ENCODE assay signal across 31 mouse cellular contexts in the genomic region with DNA sequence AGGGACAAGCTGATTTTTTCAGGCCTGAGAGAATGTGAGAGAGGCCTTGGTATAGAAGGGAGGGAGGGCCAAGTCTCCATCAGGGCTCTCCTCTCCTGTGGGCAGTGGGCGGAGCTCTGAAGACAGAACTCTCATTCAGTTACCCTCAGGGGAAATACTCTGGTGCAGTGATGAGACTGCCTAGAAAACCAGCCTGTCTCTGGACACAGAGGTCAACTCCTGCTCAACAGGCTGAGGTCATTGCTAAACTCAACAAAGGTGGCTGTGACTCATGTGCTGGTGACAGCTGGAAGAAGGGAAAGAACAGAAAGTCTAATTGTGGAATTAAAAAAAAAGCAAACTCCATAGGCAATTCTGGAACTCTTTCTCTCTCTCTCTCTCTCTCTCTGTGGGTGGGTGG.
A peak's percentile ranks its signal among the peaks of the same experiment; 100 is the strongest.
DNase-seq lines count a peak whose midpoint lies in the region; ATAC-seq lines count a peak whose summit lies in the region.
"Had no signal": no experiment of that assay in that cellular context is flagged by ENCODE, and none has a peak within 500 bp of the region (broad histone marks: within the 10 kb centered on the region; RNA-seq: fewer than 3 reads in every experiment).

No protein-coding gene starts in this region.

- 92% methylated on average over 1 of the region's 1 CpGs for WGBS in hindbrain, embryonic 11.5 days
- WGBS in hindbrain, embryonic 14.5 days = 71% methylated on average over 1 of the region's 1 CpGs

- no peak overlapping the region for H3K4me2 ChIP-seq in hindbrain, embryonic 11.5 days (replicated peaks; ENCODE audit: low read depth, low read length)
- no peak overlapping the region for H3K4me2 ChIP-seq in hindbrain, embryonic 14.5 days (replicated peaks)
- H3K4me2 ChIP-seq: forebrain, embryonic 15.5 days; heart, embryonic 11.5 days; hindbrain, embryonic 15.5 days; limb, embryonic 15.5 days; liver, embryonic 13.5 days; neural tube, embryonic 13.5 days had no signal

- 0 out of 2 replicates have a peak, but pooled peaks have one; percentile 30 for ATAC-seq in hindbrain, embryonic 11.5 days (ENCODE audit: low FRiP score)
- no peak; the same call in 1 of the 2 replicates for ATAC-seq in hindbrain, embryonic 14.5 days (ENCODE audit: low FRiP score)
- no peak for ATAC-seq in CD4-positive, CD25-positive, alpha-beta regulatory T cell, adult 4 months
- ATAC-seq: forebrain, embryonic 15.5 days; lung, postnatal 0 days had no signal

- H3K4me1 ChIP-seq in hindbrain, embryonic 11.5 days (replicated peaks; ENCODE audit: control insufficient read depth, insufficient read depth, low read length) = no peaks in the 10 kb centered on the region
- H3K4me1 ChIP-seq in hindbrain, embryonic 14.5 days (replicated peaks; ENCODE audit: control insufficient read depth, insufficient read depth, low read length) = no peaks in the 10 kb centered on the region
- H3K4me1 ChIP-seq: forebrain, embryonic 15.5 days; hindbrain, embryonic 15.5 days; limb, embryonic 10.5 days; limb, embryonic 15.5 days; liver, embryonic 13.5 days; neural tube, embryonic 13.5 days had no signal

- no peaks in the 10 kb centered on the region for H3K9me3 ChIP-seq in hindbrain, embryonic 11.5 days (ENCODE audit: control insufficient read depth, low read length)
- no peaks in the 10 kb centered on the region for H3K9me3 ChIP-seq in hindbrain, embryonic 14.5 days (ENCODE audit: control insufficient read depth, low read length)
- H3K9me3 ChIP-seq: forebrain, embryonic 15.5 days; hindbrain, embryonic 15.5 days; limb, embryonic 10.5 days; limb, embryonic 15.5 days; liver, embryonic 13.5 days; neural tube, embryonic 13.5 days had no signal

- H3K4me3 ChIP-seq in hindbrain, embryonic 11.5 days (ENCODE audit: low read depth, low read length) = no peak overlapping the region
- H3K4me3 ChIP-seq in hindbrain, embryonic 14.5 days (replicated peaks; ENCODE audit: low read length) = no peak overlapping the region
- H3K4me3 ChIP-seq: forebrain, embryonic 15.5 days; hindbrain, embryonic 15.5 days; layer of hippocampus, adult 2 months; limb, embryonic 10.5 days; limb, embryonic 15.5 days; liver, embryonic 13.5 days; neural tube, embryonic 13.5 days had no signal

- no peak overlapping the region for H3K9ac ChIP-seq in hindbrain, embryonic 11.5 days (ENCODE audit: low read depth, low read length)
- no peak overlapping the region for H3K9ac ChIP-seq in hindbrain, embryonic 14.5 days
- H3K9ac ChIP-seq: forebrain, embryonic 15.5 days; hindbrain, embryonic 15.5 days; limb, embryonic 15.5 days; liver, embryonic 13.5 days; neural tube, embryonic 13.5 days had no signal

- H3K27ac ChIP-seq in hindbrain, embryonic 11.5 days (ENCODE audit: low read depth, low read length) = no peak overlapping the region
- H3K27ac ChIP-seq in hindbrain, embryonic 14.5 days = no peak overlapping the region
- H3K27ac ChIP-seq: forebrain, embryonic 15.5 days; hindbrain, embryonic 15.5 days; layer of hippocampus, adult 2 months; limb, embryonic 10.5 days; limb, embryonic 15.5 days; liver, embryonic 13.5 days; macrophage; neural tube, embryonic 13.5 days; stomach, postnatal 0 days had no signal

- 0 out of 2 replicates have a peak, but pooled peaks cover 2% of the 10 kb centered on the region for H3K27me3 ChIP-seq in hindbrain, embryonic 11.5 days (ENCODE audit: control insufficient read depth, insufficient read depth, low read length)
- H3K27me3 ChIP-seq in hindbrain, embryonic 14.5 days (ENCODE audit: control insufficient read depth, insufficient read depth, low read length) = peaks cover 12% of the 10 kb centered on the region
- H3K27me3 ChIP-seq: forebrain, embryonic 15.5 days had no signal

- DNase-seq in adrenal gland, adult 2 months = peak; percentile 6
- no peak for DNase-seq in adrenal gland, postnatal 25 days
- DNase-seq in hindbrain, embryonic 11.5 days (ENCODE audit: low spot score) = peak; percentile 1
- DNase-seq in hindbrain, embryonic 14.5 days (ENCODE audit: low spot score) = no peak
- DNase-seq in MN1 (ENCODE audit: low spot score) = peak; percentile 32
- DNase-seq in embryo, embryonic 11 days = peak; percentile 20
- DNase-seq in lung, postnatal 10 days = no peak
- DNase-seq: cerebellum, adult 8-10 months; cerebellum, postnatal 25 days; gastrocnemius, postnatal 25 days; heart, adult 11 months; heart, postnatal 36 days; kidney, adult 2 months; kidney, postnatal 36 days; liver, embryonic 13.5 days; lung, adult 18-20 months; midbrain, embryonic 14.5 days; right cerebral cortex, postnatal 25 days; thymus, adult 18-20 months; thymus, postnatal 25 days had no signal

- no peaks in the 10 kb centered on the region for H3K36me3 ChIP-seq in hindbrain, embryonic 11.5 days (ENCODE audit: control insufficient read depth, insufficient read depth, low read length)
- no peaks in the 10 kb centered on the region for H3K36me3 ChIP-seq in hindbrain, embryonic 14.5 days (replicated peaks; ENCODE audit: control insufficient read depth, insufficient read depth)
- H3K36me3 ChIP-seq: forebrain, embryonic 15.5 days; hindbrain, embryonic 15.5 days; limb, embryonic 15.5 days; liver, embryonic 13.5 days; neural tube, embryonic 13.5 days had no signal

Comparison
In these comparisons a context has a peak if more than half of its experiments do, and no peak if none do; other contexts are left out.
1. DNase-seq: peak in adrenal gland, adult 2 months (single experiment), hindbrain, embryonic 11.5 days (single experiment), MN1 (single experiment) and embryo, embryonic 11 days (single experiment); none in adrenal gland, postnatal 25 days (single experiment), hindbrain, embryonic 14.5 days (single experiment) and lung, postnatal 10 days (single experiment).